Mouse (Mus musculus) kidney, adult 9 months (tissue): ENCODE measurements around the gene H2afb2.

Experiments
- DNase-seq: peaks from one replicate; pipeline ENCODE4 v3.0.0; 2022

H2afb2 gene

DNA sequence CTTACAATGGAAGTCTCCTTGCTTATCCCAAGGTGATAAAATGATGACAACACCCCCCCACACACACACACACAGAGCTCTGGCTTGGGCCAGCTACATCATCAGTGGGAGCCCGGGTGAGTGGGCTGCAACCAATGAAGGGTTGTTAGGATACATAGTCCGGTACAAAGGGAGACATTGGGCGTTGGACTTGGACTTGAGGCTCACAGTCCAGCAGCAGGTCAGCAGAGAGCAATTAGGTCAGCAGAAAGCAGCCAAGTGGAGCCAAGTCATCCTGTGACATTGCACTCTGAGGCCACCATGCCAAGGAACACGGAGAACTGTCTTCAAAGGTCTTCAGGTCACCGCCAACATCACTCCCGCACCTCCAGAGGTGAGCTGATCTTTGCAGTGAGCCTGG lies at the start of gene H2afb2:
Gene H2afb2, plus strand, starts transcription at position 301 of the 400 bp plus-strand sequence.
- no peak for DNase-seq
